Mouse (Mus musculus): ENCODE data around the gene Prok1.

Prok1 gene

DNA sequence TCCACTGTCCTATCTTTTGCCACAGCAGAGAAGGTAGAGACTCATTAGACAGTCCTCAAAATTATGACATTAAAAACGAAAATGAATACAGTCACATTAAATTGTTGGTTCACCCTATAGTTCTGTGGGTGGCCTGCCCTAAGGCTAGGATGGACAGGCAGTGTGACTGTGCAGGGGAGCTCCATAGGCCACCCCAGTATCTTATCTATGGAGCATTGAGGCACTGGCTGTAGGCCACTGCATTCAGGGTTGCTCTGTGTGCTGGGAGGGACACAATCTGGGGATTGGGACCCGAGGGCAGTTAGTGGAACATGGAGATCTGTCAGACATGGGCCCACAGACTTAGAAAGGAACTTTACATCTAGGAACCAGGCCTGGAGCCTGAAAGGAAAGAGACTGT, 5.6 kb downstream of the Prok1 start:
- DNase-seq: no peak

DNA sequence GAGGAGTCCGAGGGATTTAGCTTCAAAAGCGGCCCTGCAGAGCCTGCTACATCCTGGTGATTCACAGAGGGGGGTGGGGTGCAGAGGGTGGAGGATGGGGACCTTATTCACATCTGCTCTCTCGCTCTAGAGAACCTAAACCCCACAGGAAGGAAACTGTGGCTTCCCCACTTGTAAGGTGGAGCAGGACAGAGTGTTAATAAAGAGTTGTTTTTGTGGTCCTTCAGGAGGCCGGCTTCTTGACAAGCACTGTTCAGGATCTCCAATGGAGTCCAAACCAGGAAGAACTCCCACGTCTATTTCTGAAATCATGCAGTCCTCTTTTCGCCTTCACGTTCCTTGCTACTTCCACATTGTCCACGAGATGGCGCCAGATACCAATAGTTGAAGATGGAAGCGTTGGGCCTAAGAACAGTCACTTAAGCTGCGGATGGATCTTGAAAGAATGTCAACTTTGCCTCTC, 6.1 kb downstream of the Prok1 start:
- DNase-seq: peak; percentile 82

DNA sequence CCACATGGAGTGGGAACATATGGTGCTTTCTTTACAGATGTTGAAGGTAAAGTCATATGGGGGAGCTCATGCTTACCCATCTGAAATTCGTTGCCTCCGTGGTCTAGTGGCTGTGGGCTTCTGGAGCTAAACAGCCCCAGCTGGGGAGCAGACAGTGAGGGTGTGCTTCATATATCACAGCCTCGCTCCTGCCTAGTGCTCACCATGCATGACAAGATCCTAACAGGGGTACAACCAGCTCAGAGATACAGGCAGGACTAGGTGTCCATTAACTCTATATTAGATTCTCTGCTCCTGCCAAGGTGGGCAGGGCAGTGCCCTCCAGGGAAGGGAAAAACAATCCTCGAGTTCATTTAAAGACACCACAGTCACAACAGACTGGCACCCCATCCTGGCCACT, 8.3 kb downstream of the Prok1 start:
- DNase-seq: no peak

DNA sequence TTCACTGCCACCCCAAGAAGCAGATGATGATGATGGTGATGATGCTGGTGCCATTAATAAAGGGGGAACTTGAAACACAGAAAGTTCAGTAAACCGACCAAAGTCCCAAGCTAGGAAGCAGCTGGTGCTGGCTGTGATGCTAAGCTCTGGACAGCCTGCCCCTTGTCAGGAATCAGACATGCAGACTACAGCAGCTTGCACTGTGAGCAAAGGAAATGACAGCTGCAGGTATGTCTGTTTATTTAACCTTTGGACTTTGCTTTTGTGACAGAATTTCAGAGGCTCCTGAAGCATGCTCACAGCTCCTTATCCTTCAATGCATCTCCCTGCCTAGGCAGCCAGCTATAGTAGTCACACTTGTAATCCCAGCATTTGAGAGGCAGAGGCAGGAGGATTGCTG, 9.0 kb downstream of the Prok1 start, which contains the start of gene A630076J17Rik:
TSS of gene A630076J17Rik (plus strand) at position 88 of the 400 bp plus-strand sequence.
- no peak for DNase-seq

DNA sequence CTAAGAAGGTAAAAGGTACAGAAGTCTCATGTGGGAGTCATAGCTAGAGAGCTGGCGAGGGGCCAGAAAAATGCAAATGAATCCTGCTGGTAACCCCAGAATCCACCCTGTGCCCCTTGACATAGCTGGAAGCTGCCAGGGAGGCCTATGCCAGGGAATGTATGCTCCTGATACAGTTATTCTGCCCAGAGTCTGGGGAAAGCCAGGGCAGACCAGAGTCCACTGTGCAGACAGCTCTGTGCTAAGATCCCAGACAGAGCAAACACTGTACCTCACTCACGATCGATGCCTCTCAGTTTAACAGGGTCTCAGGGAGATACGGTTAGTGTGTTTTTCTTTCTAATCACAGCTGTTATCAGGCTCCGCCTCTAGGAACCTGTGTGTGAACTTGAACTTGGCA, 9.7 kb downstream of the Prok1 start:
- DNase-seq: peak; percentile 29

DNA sequence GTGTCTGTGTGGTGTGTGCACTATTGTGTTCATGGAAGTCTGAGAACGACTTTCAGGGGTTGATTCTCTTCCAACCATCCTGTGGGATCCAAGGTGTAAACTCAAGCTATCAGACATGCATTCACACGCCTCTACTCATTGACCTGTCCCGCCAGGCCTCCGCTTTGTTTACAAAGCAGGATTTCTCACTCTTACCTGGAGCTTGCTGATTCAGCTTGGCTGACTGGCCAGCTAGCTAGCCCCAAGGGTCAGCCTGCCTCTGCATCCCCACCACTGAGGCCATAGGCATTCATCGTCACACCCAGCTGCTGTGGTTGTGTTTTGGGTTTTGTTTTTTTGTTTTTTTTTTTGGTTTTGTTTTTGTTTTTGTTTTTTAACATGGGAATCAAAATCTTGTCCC, 10.3 kb downstream of the Prok1 start:
- DNase-seq: no peak

DNA sequence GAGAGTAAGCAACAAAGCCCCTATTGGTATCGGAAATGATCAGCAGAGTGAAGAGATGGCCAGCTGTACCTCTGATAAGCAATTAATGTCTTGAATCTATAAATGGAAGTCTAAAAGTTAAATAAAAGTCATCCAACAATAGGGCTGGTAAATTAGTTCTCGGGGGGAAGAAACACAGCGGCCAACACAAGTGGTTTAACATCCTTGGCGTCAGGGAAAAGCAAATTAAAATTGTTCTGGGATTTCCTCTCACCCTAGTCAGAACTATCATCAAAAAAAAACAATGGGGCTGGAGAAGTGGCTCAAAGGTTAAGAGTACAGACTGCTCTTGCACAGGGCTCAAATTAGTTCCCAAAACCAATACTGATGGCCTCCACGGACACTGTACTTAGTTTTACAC, 13.7 kb downstream of the Prok1 start:
- DNase-seq: no peak

DNA sequence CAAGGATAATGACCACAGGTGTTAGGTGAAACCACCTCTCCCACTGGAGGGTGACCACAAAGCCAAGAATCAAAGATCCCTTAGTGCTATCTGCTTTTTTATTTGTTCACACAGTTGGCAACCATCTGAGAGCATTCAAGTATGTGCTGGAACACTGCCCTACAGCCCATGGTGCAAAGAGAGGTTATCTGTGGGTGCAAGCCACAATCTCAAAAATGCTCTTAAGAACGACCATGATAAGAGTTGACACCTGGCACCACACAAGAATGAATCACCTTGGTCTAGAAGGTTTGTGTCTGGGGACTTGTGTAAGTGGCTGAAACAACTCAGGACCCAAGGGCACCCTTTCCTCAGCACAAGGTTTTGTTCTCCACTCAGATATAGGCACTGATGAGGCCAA, 16.3 kb downstream of the Prok1 start:
- DNase-seq: no peak

DNA sequence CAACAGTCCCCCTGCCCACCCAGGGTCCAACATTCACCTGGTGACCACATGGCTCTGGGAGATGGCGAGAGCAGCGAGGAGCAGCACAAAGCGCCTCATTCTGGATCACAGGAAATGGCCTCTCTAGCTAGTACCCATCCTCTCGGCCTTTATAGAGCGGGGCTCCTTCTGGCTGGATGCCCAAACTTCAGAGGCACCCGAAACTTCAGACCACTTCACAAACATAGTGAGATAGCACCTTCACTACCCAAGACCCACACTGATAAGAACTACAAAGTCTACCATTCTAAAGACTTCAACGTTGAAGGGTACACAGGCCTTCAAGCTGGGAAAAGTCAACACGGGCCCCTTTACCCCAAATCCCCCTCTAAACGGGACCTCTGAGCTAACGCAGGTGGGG, 17.9 kb downstream of the Prok1 start, which contains the start of gene Cym:
TSS of gene Cym (minus strand) at position 125 of the 400 bp plus-strand sequence.
- no peak for DNase-seq

DNA sequence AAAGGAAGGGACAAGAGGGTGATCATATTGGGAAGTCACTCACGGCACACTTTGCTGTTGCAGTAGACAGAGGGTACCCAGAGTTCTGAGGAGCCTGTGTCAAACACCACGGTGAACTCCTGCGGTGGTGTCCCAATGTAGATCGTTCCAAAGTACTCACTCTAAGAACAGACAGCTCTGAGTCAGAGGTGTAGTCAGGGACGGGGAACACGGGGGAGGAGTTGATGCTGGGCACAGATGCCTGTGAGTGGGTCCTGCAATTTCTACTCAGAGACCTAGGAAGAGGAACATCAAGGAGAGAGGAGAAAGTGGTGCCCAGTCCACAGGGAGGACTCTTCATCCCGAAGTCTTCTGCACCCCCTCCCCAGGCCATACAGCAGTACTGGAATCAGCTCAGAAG, 20.9 kb downstream of the Prok1 start:
- no peak for DNase-seq

DNA sequence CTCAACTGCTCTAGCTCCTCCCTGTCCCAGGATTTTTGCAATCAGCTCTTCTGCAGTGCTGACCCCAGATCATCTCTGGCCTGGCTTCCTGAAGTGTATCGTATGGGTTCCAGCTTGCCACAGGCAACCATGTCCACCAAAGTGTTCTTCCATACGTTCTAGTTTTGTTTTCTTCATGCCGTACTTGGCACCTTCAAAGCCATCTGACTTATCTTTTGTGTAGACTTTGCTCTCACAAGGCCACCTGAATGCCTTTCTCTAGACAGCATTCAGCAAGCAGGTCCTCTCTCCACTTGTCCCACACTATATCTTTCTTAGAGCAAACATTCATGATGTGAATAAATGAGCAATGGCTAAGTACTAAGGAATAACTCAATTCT, 22.4 kb downstream of the Prok1 start:
- DNase-seq: no peak

DNA sequence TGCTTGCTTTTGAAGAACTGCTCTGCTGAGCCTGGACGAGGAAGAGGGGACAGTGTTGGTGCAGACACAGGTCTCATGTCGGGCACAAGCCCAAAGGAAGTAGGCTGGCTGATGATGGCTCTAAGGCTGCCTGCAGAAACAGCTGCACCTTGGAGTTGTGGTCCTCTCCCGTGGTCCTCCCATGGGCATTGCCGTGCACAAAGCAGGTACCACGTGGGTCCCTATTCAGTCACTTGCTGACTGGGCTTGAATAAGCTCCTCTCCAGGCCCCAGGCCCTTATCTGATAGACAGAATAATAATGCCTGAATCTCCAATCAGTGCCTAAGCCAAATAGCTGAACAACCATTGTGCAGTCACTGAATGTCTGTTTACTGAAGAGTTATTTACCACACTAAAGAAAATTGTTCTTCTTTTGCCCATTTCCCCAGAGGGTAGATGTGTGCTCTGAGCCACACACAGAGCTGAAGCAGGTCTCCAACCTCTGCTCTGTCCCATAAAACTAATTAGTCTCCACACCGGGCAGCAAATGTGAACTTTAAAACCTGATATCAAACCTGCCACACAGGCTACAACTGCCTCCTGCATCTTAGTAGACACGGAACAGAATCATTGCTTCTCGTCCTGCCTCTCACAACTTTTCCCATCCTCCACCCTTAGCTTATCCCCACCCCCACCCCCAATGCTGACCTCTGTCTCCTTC, 23.0 kb downstream of the Prok1 start:
- no peak for DNase-seq

DNA sequence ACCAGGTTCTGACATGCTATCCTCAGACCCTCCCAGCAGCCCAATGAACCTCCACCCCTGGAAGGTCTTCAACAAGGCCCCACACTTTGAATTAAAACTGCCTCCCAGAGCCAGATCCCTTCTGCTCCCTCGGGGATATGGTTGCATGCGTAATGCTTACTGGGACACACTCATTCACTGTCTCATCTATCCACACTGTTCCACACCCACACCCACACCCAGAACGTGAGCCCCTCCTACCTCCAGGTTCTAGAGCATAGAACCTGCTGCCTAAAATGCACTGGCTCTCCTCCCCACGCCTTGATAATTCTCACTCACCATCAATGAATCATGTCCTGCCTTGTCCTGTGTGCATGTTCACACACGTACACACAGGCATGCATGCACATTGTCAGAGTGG, 24.9 kb downstream of the Prok1 start:
- no peak for DNase-seq

DNA sequence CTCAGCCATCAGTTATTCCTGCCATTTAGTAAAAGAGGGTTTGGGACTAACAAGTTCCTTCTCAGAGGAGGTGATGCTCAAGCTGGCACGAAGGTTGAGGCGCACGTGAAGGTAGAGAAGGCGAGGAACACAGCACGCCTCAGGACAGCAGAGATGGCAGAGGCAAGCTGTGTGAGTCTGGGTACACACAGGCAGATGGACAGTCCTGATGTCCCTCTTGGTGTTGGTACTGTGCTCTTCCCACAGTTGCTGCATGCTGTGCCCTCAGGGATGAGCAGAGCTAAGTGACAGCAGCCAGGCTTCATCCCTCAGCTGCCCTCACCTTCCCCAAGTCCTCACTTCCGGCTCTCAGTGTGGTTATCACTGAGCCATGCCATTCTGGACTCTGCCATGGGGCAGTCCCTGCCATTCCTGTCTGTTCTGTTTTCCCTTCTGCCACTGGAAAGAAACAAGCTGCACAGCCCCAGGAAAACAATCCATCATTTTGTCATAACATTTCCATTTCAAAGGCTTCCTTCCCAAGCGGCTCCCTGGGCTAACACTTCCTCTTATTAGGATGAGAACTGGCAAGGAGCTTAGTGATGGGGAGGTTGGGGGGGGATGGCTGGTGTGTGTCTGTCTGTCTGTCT, 31.8 kb downstream of the Prok1 start:
- no peak for DNase-seq

DNA sequence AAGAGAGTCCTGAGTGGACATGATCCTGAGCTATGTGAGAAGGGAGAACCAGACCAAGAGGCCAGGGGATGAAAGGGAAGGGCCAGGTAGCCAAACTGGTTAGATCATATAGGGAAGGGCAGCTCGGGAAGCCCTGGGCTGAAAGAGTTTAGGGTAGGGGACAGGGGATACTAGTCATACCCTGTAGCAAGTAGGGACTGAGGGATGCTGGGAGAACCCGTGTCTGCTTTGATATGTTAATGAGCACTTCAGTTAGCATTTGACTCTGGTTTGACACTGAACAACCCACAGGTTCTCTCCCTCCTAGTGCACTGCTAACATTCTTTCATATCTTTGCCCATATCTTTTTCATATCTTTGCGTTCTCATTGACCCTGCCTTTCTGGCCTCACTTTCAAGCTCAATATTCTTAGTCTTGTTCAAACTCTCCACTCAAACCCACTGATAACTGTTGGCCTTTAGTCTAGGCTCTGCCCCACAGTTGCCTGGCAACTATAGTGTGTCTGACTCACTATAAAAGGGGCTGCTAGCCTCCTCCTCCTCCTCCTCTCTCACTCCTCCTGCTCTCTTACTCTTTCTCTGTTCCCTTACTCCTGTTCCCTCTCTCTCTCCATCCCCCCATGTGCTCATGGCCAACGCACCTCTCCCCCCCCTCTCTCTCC, 32.9 kb downstream of the Prok1 start:
- DNase-seq: no peak

DNA sequence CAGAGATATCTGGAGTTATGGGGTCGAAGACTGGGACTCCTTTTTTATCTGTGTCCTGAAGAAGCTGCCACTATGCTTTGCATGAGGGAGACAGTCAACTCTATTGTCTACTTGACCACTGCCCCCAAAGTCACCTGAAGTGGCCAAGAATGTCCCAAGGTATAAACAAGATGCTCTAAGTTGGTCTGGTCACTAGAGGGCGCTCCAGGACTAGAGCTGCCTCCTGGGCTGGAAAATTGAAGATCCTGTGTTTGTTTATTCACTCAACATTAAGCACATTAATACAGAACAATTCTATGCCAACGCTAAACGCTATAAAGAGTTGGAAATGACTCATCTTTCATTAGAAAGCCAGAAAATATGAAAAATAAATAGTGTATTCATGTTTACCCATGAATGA, 33.5 kb downstream of the Prok1 start:
- peak; percentile 76 for DNase-seq

DNA sequence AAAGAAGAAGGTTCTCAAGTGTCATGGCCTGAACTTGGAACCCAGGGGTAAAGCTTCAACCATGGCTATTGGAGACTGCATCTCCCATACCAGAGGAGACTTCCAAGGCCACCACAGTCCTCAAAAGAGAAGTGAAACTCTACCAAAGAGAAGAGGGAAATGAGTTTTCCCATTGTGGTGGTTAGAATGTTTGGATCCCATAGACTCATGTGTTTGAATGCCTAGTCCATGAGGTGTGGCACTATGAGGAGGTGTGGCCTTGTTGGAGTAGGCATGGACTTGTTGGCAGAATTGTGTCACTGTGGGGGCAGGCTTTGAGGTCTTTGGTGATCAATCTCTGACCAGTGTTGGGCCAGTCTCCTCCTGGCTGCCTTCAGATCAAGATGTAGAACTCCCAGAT, 34.3 kb downstream of the Prok1 start:
- no peak for DNase-seq

DNA sequence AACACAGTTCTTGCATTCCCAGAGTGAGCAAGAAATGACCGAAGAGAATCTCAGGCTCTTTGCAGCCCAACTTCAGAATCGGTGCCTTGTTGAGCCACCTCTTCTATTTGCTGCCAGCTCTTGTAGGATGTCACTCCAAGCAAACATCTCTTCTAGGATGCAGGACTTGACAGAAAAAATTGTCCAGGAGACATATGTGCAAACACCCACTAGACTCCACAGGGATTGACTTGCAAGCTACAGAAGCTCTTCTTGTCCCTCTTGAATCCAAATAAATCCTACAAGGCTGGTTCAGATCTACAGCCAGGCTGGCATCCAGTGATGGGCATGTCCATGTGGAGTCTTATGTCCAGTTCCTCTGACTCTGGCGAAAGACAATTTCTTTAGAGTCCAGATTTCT, 35.1 kb downstream of the Prok1 start:
- DNase-seq: no peak

DNA sequence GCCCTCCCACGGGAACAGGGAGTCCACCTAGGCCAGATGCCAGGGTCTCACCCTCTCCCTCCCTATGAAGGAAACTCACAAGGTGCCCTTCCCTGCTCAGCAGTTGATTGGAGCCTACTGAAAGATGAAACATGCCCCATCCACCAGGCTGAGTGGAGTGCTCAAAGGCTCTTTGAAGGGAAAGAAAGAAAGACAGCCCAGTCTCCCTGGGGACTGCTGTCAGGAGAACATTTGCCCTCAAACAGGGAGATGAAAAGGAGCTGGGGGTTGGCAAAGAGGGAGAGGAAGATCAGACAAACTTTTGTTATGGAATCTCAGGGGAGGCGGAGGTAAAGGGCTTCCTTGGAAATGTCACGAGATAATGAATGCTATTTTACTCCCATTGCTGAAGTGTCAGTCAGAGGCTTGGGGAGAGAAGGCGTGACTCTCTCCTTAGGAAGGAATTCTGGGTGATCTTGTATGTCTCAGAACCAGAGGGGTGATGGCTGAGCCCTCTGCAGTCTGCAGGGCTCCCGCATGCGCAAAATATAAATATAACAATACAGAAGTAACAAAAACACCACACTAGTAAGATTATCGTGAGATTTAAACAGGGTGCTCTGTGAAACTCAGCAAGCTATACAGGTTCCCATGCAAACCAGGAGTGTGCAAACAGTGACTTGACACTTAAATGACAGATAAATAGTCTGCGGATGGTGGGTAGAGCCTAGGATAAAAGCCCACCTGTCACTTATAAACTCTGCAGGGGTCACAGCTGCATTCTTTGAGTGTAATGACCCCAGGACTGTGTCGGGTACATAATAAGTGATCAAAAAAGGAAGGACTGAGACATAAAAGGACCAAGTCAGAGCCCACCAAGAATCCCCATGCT, 38.0 kb downstream of the Prok1 start:
- DNase-seq: no peak

DNA sequence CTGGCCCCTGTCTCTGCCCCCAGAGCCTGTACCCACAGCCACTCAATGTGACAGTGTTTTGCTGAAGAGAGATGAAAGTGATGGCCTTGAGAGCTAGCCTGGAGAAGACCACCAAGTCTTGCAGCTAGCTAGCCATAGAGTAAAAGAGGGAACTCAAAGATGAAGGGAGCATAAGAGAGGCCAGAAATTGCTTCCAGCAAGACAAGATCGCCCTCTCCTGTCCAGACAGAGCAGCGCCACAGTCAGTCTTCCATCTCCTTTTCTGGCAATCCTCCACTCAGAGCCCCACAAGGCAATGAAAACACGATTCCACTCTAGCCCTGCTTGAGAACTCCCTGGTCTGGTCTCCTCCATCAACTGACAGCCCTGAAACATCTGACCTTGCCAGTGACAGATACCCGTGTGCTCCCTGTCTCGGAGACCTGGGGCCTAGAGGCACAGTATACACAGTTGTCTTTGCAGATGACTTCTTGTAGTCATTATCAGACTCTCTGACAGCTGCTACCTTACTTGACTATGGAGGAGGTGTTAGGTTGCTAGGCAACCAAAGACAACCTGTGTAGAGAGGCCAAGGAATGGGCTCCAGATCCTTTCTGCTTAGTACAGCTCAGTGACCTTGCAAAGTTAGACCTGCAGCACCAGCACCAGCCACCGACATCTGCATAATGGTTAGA, 51.1 kb downstream of the Prok1 start:
- peak; percentile 6 for DNase-seq

DNA sequence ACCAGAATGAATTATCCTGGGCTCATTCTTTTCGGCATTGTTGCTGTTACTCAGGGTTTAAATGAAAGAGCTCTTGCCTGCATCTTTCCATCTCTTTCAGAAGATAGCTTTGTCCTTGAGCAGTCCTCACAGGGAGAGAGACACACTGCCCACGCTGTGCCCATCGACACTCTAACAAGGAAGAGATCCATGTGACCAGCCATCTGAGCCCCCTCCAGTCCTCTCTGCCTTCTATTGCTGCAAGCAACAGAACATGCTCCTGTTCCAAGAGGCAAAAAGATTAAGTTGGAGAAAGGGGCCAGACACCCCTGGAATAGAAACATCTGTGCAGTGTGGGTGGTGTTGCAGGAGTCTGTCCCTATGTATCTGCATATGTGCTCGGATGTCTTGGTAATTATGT, 52.5 kb downstream of the Prok1 start:
- DNase-seq: no peak

DNA sequence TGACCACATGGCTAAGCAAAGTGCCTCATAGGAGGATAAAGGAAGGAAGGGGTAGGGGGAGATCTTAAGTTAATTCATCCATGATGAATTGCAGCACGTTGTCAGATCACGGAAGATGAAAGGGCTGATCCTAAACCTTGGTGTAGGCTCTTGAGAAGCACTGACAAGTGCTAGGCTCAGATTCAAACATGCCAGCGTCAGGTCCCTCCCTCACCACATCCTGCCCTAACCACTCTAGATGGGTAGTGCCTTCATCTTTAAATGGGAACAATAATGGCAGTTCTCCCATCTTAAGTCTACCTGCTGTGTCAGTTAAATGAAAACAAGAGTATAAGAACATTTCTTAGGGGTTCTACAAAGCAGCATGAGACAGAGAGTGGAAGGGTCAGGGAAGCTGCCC, 53.9 kb downstream of the Prok1 start:
- DNase-seq: no peak

DNA sequence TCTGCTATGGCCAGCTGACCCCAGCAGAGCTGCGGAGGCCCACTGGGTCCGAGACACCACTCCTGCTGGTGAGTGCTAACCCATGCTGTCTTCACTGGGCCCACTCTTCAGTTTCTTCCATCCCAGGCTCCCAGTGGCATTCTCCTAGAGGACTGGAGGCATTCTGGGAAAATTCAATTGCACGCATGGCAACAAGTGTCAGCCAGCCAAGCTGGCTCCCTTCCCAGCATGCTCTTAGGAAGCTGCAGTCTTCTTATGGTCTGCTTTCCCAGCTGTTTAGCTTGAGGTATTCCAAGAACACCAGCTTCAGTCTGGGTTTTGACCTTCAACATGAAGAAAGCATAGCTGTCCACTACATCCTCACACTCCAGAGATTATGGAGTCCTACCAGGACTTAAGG, 56.3 kb downstream of the Prok1 start:
- DNase-seq: no peak
